Mouse (Mus musculus): ENCODE results near the gene Rapgef4.

- TF ChIP-seq CTCF (IDR thresholded peaks at IDR 0.05; ENCODE audit: low read depth, low read length) = no peak
- no peak for TF ChIP-seq POLR2AphosphoS5 (IDR thresholded peaks at IDR 0.05; ENCODE audit: insufficient replicate concordance, low read depth, low read length)
- no peak for TF ChIP-seq GATA2 (IDR thresholded peaks at IDR 0.05; ENCODE audit: borderline replicate concordance, low read depth, low read length)
- no peak for TF ChIP-seq TAL1 (conservative IDR thresholded peaks at IDR 0.05; ENCODE audit: low read depth, low read length)
Observed at GRCm38 (mm10) chr2:72156484-72156883, 175.4 kb downstream of the Rapgef4 start.
